Mouse (Mus musculus): ENCODE results near the gene Lrit3.

DNA sequence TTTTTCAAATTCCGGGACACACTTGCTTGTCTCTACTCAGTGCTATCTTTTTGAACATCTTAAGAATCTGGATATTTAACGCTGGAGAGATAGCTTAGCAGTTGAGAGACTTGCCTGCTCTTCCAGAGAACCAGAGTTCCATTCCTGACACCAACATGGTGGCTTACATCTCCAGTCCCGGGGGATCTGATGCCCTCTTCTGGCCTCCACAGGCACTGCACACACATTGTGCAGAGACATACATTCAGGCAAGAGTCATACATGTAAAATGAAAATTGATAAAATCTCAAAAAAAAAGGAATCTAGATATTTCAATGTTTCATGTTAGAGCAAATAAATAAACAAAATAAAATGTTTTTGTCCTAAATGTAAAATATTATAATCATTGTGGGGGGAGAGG lies 21.1 kb downstream of the Lrit3 start:
- no peak for TF ChIP-seq CTCF (IDR thresholded peaks at IDR 0.05; ENCODE audit: insufficient read depth, low read length)
- no peak for TF ChIP-seq POLR2A (IDR thresholded peaks at IDR 0.05; ENCODE audit: borderline replicate concordance, extremely low read depth, low read depth, low read length)
